Mouse (Mus musculus): ENCODE results near the gene Unc93a2. TPM values are rescaled to one million over a fixed set of nuclear protein-coding genes. Genes with fewer than 3 reads are reported as not detected.
A peak's percentile ranks its signal among the peaks of the same experiment; 100 is the strongest.
"Not testable (repeated sequence)": the region's sequence is repeated elsewhere in the genome, so short reads cannot be mapped to it uniquely, and the experiment has no call there.

Gene Unc93a2
- total and polyA plus RNA-seq, 2 experiments from 2014 or later, result not detected

GRCm38 (mm10) chr17:7365615-7366014 lies 19.6 kb downstream of the Unc93a2 start:
- H3K9me3 ChIP-seq (replicated peaks; ENCODE audit: control insufficient read depth, low read length); H3K4me1 ChIP-seq (ENCODE audit: control insufficient read depth, insufficient read depth); H3K27me3 ChIP-seq (ENCODE audit: control insufficient read depth, insufficient read depth, low read length); H3K4me2 ChIP-seq (ENCODE audit: low read depth, low read length); DNase-seq (ENCODE audit: low spot score); H3K27ac ChIP-seq (ENCODE audit: low read depth); H3K9ac ChIP-seq (replicated peaks; ENCODE audit: low read depth, low read length); H3K4me3 ChIP-seq (ENCODE audit: low read depth, low read length); H3K36me3 ChIP-seq (replicated peaks; ENCODE audit: control insufficient read depth, insufficient read depth, low read length); ATAC-seq (ENCODE audit: insufficient read depth, low read depth): not testable (repeated sequence)
- 100% methylated on average over 1 of the region's 3 CpGs for WGBS

- not testable (repeated sequence) for H3K4me2 ChIP-seq (ENCODE audit: low read depth, low read length); H3K27me3 ChIP-seq (ENCODE audit: control insufficient read depth, insufficient read depth, low read length); H3K36me3 ChIP-seq (replicated peaks; ENCODE audit: control insufficient read depth, insufficient read depth, low read length); H3K9me3 ChIP-seq (replicated peaks; ENCODE audit: control insufficient read depth, low read length); H3K4me3 ChIP-seq (ENCODE audit: low read depth, low read length); DNase-seq (ENCODE audit: low spot score); H3K27ac ChIP-seq (ENCODE audit: low read depth); H3K4me1 ChIP-seq (ENCODE audit: control insufficient read depth, insufficient read depth); H3K9ac ChIP-seq (replicated peaks; ENCODE audit: low read depth, low read length)
- ATAC-seq (ENCODE audit: insufficient read depth, low read depth), result peak; percentile 79
- 55% methylated on average over 9 of the region's 9 CpGs for WGBS
Measured at GRCm38 (mm10) chr17:7360749-7361465, 24.4 kb downstream of the Unc93a2 start.

- not testable (repeated sequence) for H3K4me1 ChIP-seq (ENCODE audit: control insufficient read depth, insufficient read depth)
- WGBS, result 81% methylated on average over 4 of the region's 4 CpGs
Measured at GRCm38 (mm10) chr17:7359806-7360205, 25.5 kb downstream of the Unc93a2 start.

GRCm38 (mm10) chr17:7352596-7352995 lies 32.7 kb downstream of the Unc93a2 start, which contains the start of gene Ttll2:
TSS of gene Ttll2 (minus strand) at chr17:7352696.
- not testable (repeated sequence) for H3K27ac ChIP-seq (ENCODE audit: low read depth); H3K27me3 ChIP-seq (ENCODE audit: control insufficient read depth, insufficient read depth, low read length); H3K9ac ChIP-seq (replicated peaks; ENCODE audit: low read depth, low read length); H3K9me3 ChIP-seq (replicated peaks; ENCODE audit: control insufficient read depth, low read length); H3K4me1 ChIP-seq (ENCODE audit: control insufficient read depth, insufficient read depth); H3K4me2 ChIP-seq (ENCODE audit: low read depth, low read length); ATAC-seq (ENCODE audit: insufficient read depth, low read depth); DNase-seq (ENCODE audit: low spot score); H3K36me3 ChIP-seq (replicated peaks; ENCODE audit: control insufficient read depth, insufficient read depth, low read length); H3K4me3 ChIP-seq (ENCODE audit: low read depth, low read length)
- WGBS, result 86% methylated on average over 1 of the region's 1 CpGs

More at GRCm38 (mm10) chr17:7359806-7360205, 25.5 kb downstream of the Unc93a2 start:
- not testable (repeated sequence) for DNase-seq (ENCODE audit: low spot score); H3K36me3 ChIP-seq (replicated peaks; ENCODE audit: control insufficient read depth, insufficient read depth, low read length); H3K9ac ChIP-seq (replicated peaks; ENCODE audit: low read depth, low read length); H3K9me3 ChIP-seq (replicated peaks; ENCODE audit: control insufficient read depth, low read length); H3K27ac ChIP-seq (ENCODE audit: low read depth); H3K4me3 ChIP-seq (ENCODE audit: low read depth, low read length); H3K27me3 ChIP-seq (ENCODE audit: control insufficient read depth, insufficient read depth, low read length); H3K4me2 ChIP-seq (ENCODE audit: low read depth, low read length); ATAC-seq (ENCODE audit: insufficient read depth, low read depth)

GRCm38 (mm10) chr17:7348765-7349164 lies 36.5 kb downstream of the Unc93a2 start:
- DNase-seq (ENCODE audit: low spot score); H3K9me3 ChIP-seq (replicated peaks; ENCODE audit: control insufficient read depth, low read length); H3K27me3 ChIP-seq (ENCODE audit: control insufficient read depth, insufficient read depth, low read length); H3K27ac ChIP-seq (ENCODE audit: low read depth); H3K36me3 ChIP-seq (replicated peaks; ENCODE audit: control insufficient read depth, insufficient read depth, low read length); ATAC-seq (ENCODE audit: insufficient read depth, low read depth); H3K9ac ChIP-seq (replicated peaks; ENCODE audit: low read depth, low read length); H3K4me2 ChIP-seq (ENCODE audit: low read depth, low read length); H3K4me1 ChIP-seq (ENCODE audit: control insufficient read depth, insufficient read depth); H3K4me3 ChIP-seq (ENCODE audit: low read depth, low read length): not testable (repeated sequence)
- WGBS, result 47% methylated on average over 1 of the region's 3 CpGs

- not testable (repeated sequence) for H3K4me1 ChIP-seq (ENCODE audit: control insufficient read depth, insufficient read depth); DNase-seq (ENCODE audit: low spot score); H3K9me3 ChIP-seq (replicated peaks; ENCODE audit: control insufficient read depth, low read length); H3K27me3 ChIP-seq (ENCODE audit: control insufficient read depth, insufficient read depth, low read length); H3K4me2 ChIP-seq (ENCODE audit: low read depth, low read length); H3K27ac ChIP-seq (ENCODE audit: low read depth); H3K36me3 ChIP-seq (replicated peaks; ENCODE audit: control insufficient read depth, insufficient read depth, low read length); ATAC-seq (ENCODE audit: insufficient read depth, low read depth); H3K4me3 ChIP-seq (ENCODE audit: low read depth, low read length); H3K9ac ChIP-seq (replicated peaks; ENCODE audit: low read depth, low read length)
- 52% methylated on average over 7 of the region's 9 CpGs for WGBS
Measured at GRCm38 (mm10) chr17:7337381-7337780, 47.9 kb downstream of the Unc93a2 start.

GRCm38 (mm10) chr17:7332745-7333144 lies 52.5 kb downstream of the Unc93a2 start:
- not testable (repeated sequence) for H3K4me3 ChIP-seq (ENCODE audit: low read depth, low read length); H3K9ac ChIP-seq (replicated peaks; ENCODE audit: low read depth, low read length); H3K4me1 ChIP-seq (ENCODE audit: control insufficient read depth, insufficient read depth); H3K9me3 ChIP-seq (replicated peaks; ENCODE audit: control insufficient read depth, low read length); DNase-seq (ENCODE audit: low spot score); ATAC-seq (ENCODE audit: insufficient read depth, low read depth); H3K27me3 ChIP-seq (ENCODE audit: control insufficient read depth, insufficient read depth, low read length); H3K36me3 ChIP-seq (replicated peaks; ENCODE audit: control insufficient read depth, insufficient read depth, low read length); H3K4me2 ChIP-seq (ENCODE audit: low read depth, low read length); H3K27ac ChIP-seq (ENCODE audit: low read depth)
- WGBS, result 68% methylated on average over 2 of the region's 5 CpGs

- DNase-seq (ENCODE audit: low spot score); H3K27me3 ChIP-seq (ENCODE audit: control insufficient read depth, insufficient read depth, low read length); H3K27ac ChIP-seq (ENCODE audit: low read depth); H3K4me1 ChIP-seq (ENCODE audit: control insufficient read depth, insufficient read depth); H3K4me2 ChIP-seq (ENCODE audit: low read depth, low read length); H3K9ac ChIP-seq (replicated peaks; ENCODE audit: low read depth, low read length); H3K9me3 ChIP-seq (replicated peaks; ENCODE audit: control insufficient read depth, low read length); H3K4me3 ChIP-seq (ENCODE audit: low read depth, low read length); H3K36me3 ChIP-seq (replicated peaks; ENCODE audit: control insufficient read depth, insufficient read depth, low read length): not testable (repeated sequence)
- WGBS, result 11% methylated on average over 5 of the region's 8 CpGs
- peak; percentile 24; the same call in 1 of the 2 replicates for ATAC-seq (ENCODE audit: insufficient read depth, low read depth)
Measured at GRCm38 (mm10) chr17:7326415-7326814, 58.8 kb downstream of the Unc93a2 start.

GRCm38 (mm10) chr17:7324346-7324745 lies 60.9 kb downstream of the Unc93a2 start, which contains the start of gene Tcp10a:
TSS of gene Tcp10a (plus strand) at chr17:7324646.
- not testable (repeated sequence) for H3K4me2 ChIP-seq (ENCODE audit: low read depth, low read length); H3K27ac ChIP-seq (ENCODE audit: low read depth); H3K36me3 ChIP-seq (replicated peaks; ENCODE audit: control insufficient read depth, insufficient read depth, low read length); H3K27me3 ChIP-seq (ENCODE audit: control insufficient read depth, insufficient read depth, low read length); H3K4me3 ChIP-seq (ENCODE audit: low read depth, low read length); DNase-seq (ENCODE audit: low spot score); ATAC-seq (ENCODE audit: insufficient read depth, low read depth); H3K9ac ChIP-seq (replicated peaks; ENCODE audit: low read depth, low read length); H3K4me1 ChIP-seq (ENCODE audit: control insufficient read depth, insufficient read depth); H3K9me3 ChIP-seq (replicated peaks; ENCODE audit: control insufficient read depth, low read length)
- WGBS, result 92% methylated on average over 3 of the region's 5 CpGs

All from heart, postnatal 0 days (tissue).